Mouse (Mus musculus) kidney, embryonic 15.5 days (tissue): ENCODE measurements around the gene Zfyve27. TPM values are rescaled to one million over a fixed set of nuclear protein-coding genes. Genes with fewer than 3 reads are reported as not detected.
A peak's percentile ranks its signal among the peaks of the same experiment; 100 is the strongest.

Experiments used
- ATAC-seq: fragments of 200-750 bp; cut with Nextera tagmentation; replicated peaks from 2 replicates; pipeline ENCODE4 v1.8.0; 2017; ENCODE audit warnings: moderate TSS enrichment; ENCODE audit not compliant: low FRiP score
- H3K27ac ChIP-seq: fragments of 300-500 bp; sonication (generic); 2 replicates; pipeline ENCODE4 v1.5.1; 2015; ENCODE audit warnings: mild to moderate bottlenecking, inconsistent platforms
- H3K27me3 ChIP-seq: fragments of 300-500 bp; sonication (generic); 2 replicates; pipeline ENCODE4 v1.6.1; 2015; ENCODE audit warnings: inconsistent platforms
- H3K36me3 ChIP-seq: fragments of 300-500 bp; sonication (generic); 2 replicates; pipeline ENCODE4 v1.6.1; 2015; ENCODE audit warnings: inconsistent platforms
- H3K4me1 ChIP-seq: fragments of 300-500 bp; sonication (generic); 2 replicates; pipeline ENCODE4 v1.6.1; 2015; ENCODE audit warnings: inconsistent platforms
- H3K4me2 ChIP-seq: fragments of 300-500 bp; sonication (generic); 2 replicates; pipeline ENCODE4 v1.6.1; 2015; ENCODE audit warnings: moderate library complexity, mild to moderate bottlenecking, inconsistent platforms
- H3K4me3 ChIP-seq: fragments of 300-500 bp; sonication (generic); replicated peaks from 2 replicates; pipeline ENCODE4 v1.5.1; 2015; ENCODE audit warnings: mild to moderate bottlenecking, inconsistent platforms
- H3K9ac ChIP-seq: fragments of 300-500 bp; sonication (generic); 2 replicates; pipeline ENCODE4 v1.6.1; 2015; ENCODE audit warnings: mild to moderate bottlenecking, inconsistent platforms
- H3K9me3 ChIP-seq: fragments of 300-500 bp; sonication (generic); replicated peaks from 2 replicates; pipeline ENCODE4 v1.6.1; 2016; ENCODE audit warnings: inconsistent platforms
- WGBS: fragments of 180-500 bp; shearing (Covaris S2); methylation state at CpG from one replicate; pipeline ENCODE4 v1.1.7; 2015; ENCODE audit warnings: mixed read lengths; 5-methylcytosine and 5-hydroxymethylcytosine counted together
- polyA plus RNA-seq: library from polyadenylated mRNA; unstranded; fragments of >200 nt; fragmentation: Nextera tagmentation; extraction: Ambion mirVana; gene quantifications from 2 replicates; pipeline ENCODE4 v1.2.1, GENCODE M21; 2015

Zfyve27 gene
- polyA plus RNA-seq, 1 experiment from 2014 or later: 29.4 TPM

DNA sequence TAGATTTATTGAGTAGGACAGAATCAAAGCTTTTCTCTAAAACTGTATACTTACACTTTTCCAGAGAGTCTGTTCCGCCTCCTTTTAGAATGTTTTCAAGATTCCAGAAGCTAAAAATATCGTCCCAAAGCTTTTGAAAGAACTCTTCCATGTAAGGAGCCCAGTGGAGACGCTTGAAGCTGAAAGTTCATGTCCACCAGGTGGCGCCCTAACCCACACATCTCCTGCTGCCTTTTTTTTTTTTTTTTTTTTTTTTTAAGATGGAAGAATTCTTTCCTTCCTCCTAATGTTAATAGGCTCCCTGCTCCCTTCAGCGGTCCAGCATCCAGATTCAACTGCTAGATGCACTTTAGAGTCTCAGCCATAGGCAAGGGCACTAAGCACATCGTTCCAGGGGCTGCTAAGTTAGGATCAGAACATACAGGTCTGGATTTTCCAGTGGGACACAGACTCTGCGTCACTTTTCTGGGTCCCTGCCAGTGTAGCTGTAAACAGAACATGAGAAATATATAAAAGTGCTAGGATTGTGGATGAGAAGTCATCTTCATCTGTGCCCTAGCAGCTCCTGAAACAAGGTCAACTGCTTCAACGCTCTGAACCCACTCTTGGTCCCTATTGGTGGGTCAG lies 19.1 kb upstream of the Zfyve27 start:
- ATAC-seq: no peak
- no peak overlapping the region for H3K27ac ChIP-seq
- H3K36me3 ChIP-seq: no peaks in the 10 kb centered on the region
- 27% methylated on average over 8 of the region's 8 CpGs for WGBS
- no peaks in the 10 kb centered on the region for H3K9me3 ChIP-seq
- H3K9ac ChIP-seq: no peak overlapping the region
- peaks cover 10% of the 10 kb centered on the region; the same call in 1 of the 2 replicates for H3K27me3 ChIP-seq
- peaks cover 34% of the 10 kb centered on the region for H3K4me1 ChIP-seq
- no peak overlapping the region for H3K4me3 ChIP-seq
- H3K4me2 ChIP-seq: no peak overlapping the region

DNA sequence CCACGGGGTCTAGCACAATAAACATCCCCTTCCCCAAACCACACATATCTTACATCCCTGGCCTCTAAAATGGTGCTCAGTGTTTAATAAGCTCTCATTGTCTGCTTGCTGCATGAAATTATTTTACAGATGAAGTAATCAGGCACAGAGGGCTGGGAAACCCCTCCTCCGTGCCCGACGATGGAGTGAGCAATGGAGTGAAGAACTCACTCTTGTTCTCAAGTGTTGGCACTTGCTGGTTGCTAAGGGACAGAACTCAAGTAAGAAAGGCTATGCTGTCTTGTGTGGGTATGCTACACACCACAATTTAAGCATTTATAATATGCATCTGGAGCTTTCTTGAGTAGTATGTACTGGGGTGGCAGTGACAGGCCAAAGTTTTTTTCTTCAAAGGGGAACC lies 18.5 kb upstream of the Zfyve27 start:
- H3K27me3 ChIP-seq: peaks cover 10% of the 10 kb centered on the region; the same call in 1 of the 2 replicates
- H3K36me3 ChIP-seq: no peaks in the 10 kb centered on the region
- no peak overlapping the region for H3K4me3 ChIP-seq
- H3K9me3 ChIP-seq: no peaks in the 10 kb centered on the region
- no peak overlapping the region for H3K4me2 ChIP-seq
- H3K9ac ChIP-seq: no peak overlapping the region
- ATAC-seq: no peak
- H3K4me1 ChIP-seq: peaks cover 40% of the 10 kb centered on the region
- WGBS: 61% methylated on average over 4 of the region's 4 CpGs
- no peak overlapping the region for H3K27ac ChIP-seq

DNA sequence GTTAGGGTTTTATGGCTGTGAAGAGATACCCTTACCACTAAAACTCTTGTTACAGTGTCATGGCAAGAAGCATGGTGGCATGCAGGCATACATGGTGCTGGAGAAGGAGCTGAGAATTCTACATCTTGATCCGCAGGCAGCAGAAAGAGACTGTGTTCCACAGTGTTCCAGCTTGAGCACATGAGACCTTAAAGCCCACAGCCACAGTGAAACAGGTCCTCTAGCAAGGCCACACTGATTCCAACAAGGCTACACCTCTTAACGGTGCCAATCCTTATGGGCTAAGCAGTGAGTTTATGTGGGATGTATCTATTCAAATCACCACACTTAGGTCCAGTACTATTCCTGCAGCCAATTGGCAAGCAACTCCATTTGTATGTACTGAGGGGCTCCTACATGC lies 18.0 kb upstream of the Zfyve27 start:
- no peak overlapping the region for H3K4me3 ChIP-seq
- H3K4me1 ChIP-seq: peaks cover 45% of the 10 kb centered on the region
- ATAC-seq: no peak
- 89% methylated on average over 2 of the region's 2 CpGs for WGBS
- peaks cover 2% of the 10 kb centered on the region; the same call in 1 of the 2 replicates for H3K36me3 ChIP-seq
- no peak overlapping the region for H3K4me2 ChIP-seq
- H3K9ac ChIP-seq: no peak overlapping the region
- H3K9me3 ChIP-seq: no peaks in the 10 kb centered on the region
- H3K27ac ChIP-seq: no peak overlapping the region
- peaks cover 10% of the 10 kb centered on the region; the same call in 1 of the 2 replicates for H3K27me3 ChIP-seq

DNA sequence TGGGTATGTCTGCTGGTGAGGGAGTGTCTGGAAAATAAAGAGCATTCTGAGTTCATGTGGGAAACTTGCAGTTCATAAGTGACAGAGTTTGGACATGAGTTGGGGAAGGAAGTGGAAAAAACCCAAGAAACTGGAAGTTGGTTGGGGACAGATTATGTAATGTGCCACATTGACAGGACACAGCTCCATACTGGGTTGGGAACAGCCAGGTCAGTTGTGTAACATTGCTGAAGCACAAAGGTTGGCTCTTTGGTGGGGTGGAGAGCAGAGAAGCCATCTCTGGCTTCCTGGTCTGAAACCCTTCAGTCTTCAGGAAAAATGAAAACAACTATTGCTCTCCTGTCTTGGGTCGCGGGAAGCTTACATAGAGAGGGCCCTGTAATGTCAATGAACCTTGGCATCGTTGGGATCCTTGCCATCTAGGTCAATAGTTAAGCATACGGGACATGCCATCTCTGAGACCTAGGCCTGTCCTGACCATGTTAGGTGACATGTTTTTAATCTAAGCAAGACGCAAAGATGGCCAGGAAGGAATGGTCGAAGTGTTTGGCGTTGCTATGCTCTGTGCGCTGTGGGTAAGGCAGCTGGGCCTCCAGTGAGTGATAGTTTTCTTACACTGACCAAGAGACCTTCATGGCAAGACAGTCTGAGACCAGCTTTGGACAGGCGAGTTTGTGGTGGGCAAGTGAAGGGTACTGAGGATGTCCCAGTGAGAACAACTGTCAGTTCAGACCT lies 17.3 kb upstream of the Zfyve27 start:
- peak overlapping the region; percentile 24; the same call in 1 of the 2 replicates for H3K9ac ChIP-seq
- no peaks in the 10 kb centered on the region for H3K9me3 ChIP-seq
- peaks cover 9% of the 10 kb centered on the region; the same call in 1 of the 2 replicates for H3K36me3 ChIP-seq
- ATAC-seq: no peak
- peaks cover 10% of the 10 kb centered on the region; the same call in 1 of the 2 replicates for H3K27me3 ChIP-seq
- 92% methylated on average over 9 of the region's 9 CpGs for WGBS
- peak overlapping the region; percentile 91 for H3K27ac ChIP-seq
- H3K4me3 ChIP-seq: no peak overlapping the region
- H3K4me2 ChIP-seq: peak overlapping the region; percentile 84
- H3K4me1 ChIP-seq: peaks cover 51% of the 10 kb centered on the region

DNA sequence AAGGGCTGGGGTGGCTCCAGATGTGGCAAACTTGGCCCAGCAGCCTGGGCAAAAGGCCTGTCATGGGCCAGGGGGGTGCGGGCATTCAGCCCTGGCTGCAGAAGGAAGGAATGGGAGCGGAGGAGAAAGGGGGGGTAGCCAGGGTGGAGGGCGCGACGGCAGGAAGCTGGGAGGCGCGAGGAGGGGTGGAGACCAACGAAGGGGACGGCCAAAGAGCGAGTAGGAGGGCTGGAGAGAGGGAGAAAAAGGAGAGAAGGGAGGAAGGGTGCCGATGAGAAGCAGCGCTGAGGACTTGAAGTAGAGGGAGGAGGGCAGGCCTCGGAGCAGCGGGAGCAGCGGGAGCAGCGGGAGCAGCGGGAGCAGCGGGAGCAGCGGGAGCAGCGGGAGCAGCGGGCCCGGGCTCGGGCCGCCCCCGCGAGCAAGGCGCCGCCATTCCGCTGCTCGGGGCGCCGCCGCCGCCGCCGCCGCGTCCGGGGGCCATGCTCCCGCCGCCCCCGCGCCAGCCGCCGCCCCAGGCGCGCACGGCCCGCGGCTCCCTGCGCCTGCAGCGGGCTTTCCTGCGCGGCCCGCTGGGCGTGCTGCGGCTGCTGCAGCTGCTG lies 16.5 kb upstream of the Zfyve27 start, which contains the start of gene Marveld1:
Marveld1 (plus strand) TSS at position 231 of the 599 bp plus-strand sequence.
- WGBS: under 1% methylated on average over 31 of the region's 57 CpGs
- Histone ChIP-seq H3K9me3 (no peaks in the 10 kb centered on the region), H3K4me2 (peak within 1 kb of the TSS; percentile 84), H3K4me3 (peak within 1 kb of the TSS; percentile 73), H3K27ac (peak within 1 kb of the TSS; percentile 91), H3K4me1 (peaks cover 51% of the 10 kb centered on the region), H3K27me3 (peaks cover 10% of the 10 kb centered on the region; the same call in 1 of the 2 replicates), H3K9ac (peak within 1 kb of the TSS; percentile 86), H3K36me3 (peaks cover 9% of the 10 kb centered on the region; the same call in 1 of the 2 replicates)
- ATAC-seq: peak; percentile 62

DNA sequence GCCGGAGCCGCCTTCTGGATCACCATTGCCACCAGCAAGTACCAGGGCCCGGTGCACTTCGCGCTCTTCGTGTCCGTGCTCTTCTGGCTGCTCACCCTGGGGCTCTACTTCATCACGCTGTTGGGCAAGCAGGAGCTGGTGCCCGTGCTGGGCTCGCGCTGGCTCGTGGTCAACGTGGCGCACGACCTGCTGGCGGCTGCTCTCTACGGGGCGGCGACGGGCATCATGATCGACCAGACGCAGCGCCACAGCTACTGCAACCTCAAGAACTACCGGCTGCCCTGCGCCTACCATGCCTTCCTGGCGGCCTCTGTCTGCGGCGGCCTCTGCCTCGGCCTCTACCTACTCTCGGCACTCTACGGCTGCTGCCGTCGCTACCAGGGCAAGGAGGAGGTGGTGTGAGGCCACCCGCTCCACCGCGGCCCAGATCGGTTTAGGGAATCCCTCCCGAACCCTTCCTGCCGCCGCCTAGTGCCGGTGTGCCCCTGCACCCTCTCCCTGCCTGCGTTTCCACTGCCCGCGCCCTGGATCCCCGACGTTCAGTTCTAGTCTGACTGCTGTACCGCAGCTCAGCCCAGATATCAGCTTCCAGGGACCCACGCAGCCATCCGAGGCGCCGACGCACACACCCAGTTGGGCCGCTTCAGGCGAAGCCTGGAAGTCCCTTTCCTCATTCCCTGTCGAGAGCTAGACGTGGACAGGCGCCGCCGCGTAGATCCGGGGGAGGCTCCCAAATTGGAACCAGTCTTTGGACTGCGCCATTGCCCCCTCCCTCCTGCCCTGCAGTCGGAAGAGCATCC lies 15.8 kb upstream of the Zfyve27 start:
- H3K9me3 ChIP-seq: no peaks in the 10 kb centered on the region
- peaks cover 10% of the 10 kb centered on the region; the same call in 1 of the 2 replicates for H3K27me3 ChIP-seq
- H3K4me2 ChIP-seq: peak overlapping the region; percentile 84
- H3K27ac ChIP-seq: peak overlapping the region; percentile 91
- peak overlapping the region; percentile 73 for H3K4me3 ChIP-seq
- peak overlapping the region; percentile 86 for H3K9ac ChIP-seq
- peaks cover 9% of the 10 kb centered on the region; the same call in 1 of the 2 replicates for H3K36me3 ChIP-seq
- ATAC-seq: peak; percentile 26
- under 1% methylated on average over 63 of the region's 63 CpGs for WGBS
- H3K4me1 ChIP-seq: peaks cover 51% of the 10 kb centered on the region

DNA sequence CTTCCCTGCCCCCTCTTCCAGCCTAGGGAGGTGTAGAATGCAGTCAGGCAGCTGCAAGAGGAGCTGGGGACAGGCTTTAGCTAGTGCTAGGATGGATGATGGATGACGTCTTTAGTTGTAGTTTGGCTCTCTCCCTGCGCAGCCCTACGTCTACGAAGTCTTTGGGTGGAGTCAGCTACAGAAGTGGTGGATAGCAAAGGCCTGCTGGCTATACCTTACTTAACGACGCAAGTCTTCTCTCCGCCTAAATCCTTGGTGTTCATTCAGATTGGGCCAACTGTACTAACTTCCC lies 15.2 kb upstream of the Zfyve27 start:
- Histone ChIP-seq H3K9ac (peak overlapping the region; percentile 86), H3K27me3 (peaks cover 10% of the 10 kb centered on the region; the same call in 1 of the 2 replicates), H3K4me1 (peaks cover 51% of the 10 kb centered on the region), H3K4me3 (peak overlapping the region; percentile 73), H3K27ac (peak overlapping the region; percentile 91), H3K4me2 (peak overlapping the region; percentile 84), H3K36me3 (peaks cover 9% of the 10 kb centered on the region; the same call in 1 of the 2 replicates), H3K9me3 (no peaks in the 10 kb centered on the region)
- WGBS: 16% methylated on average over 7 of the region's 7 CpGs
- ATAC-seq: peak; percentile 59

DNA sequence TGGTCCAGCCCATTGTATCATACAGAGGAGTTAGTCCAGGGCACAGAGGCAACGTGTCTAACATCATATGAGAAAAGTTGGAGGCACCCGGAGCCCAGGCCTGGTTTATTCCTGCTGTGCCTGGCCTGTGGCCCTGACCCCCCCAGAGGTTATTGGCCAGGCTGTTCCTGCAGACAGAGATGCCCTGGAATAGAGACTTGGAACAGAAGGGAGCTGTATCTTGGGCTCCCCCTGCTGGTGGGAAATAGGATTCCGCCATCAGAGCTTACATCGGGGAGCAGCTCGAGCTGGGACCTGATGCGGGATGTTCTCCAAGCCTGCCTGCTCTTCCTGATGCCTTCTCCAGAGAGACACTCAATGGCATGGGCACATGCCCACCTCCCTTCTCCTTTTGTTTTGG lies 11.8 kb upstream of the Zfyve27 start:
- H3K4me1 ChIP-seq: peaks cover 39% of the 10 kb centered on the region
- no peak overlapping the region for H3K4me3 ChIP-seq
- 7% methylated on average over 6 of the region's 6 CpGs for WGBS
- no peaks in the 10 kb centered on the region for H3K9me3 ChIP-seq
- no peak overlapping the region for H3K4me2 ChIP-seq
- H3K36me3 ChIP-seq: peaks cover 9% of the 10 kb centered on the region; the same call in 1 of the 2 replicates
- no peak for ATAC-seq
- H3K27ac ChIP-seq: no peak overlapping the region; the same call in 1 of the 2 replicates
- no peak overlapping the region for H3K9ac ChIP-seq
- H3K27me3 ChIP-seq: 0 out of 2 replicates have a peak, but pooled peaks cover 4% of the 10 kb centered on the region

DNA sequence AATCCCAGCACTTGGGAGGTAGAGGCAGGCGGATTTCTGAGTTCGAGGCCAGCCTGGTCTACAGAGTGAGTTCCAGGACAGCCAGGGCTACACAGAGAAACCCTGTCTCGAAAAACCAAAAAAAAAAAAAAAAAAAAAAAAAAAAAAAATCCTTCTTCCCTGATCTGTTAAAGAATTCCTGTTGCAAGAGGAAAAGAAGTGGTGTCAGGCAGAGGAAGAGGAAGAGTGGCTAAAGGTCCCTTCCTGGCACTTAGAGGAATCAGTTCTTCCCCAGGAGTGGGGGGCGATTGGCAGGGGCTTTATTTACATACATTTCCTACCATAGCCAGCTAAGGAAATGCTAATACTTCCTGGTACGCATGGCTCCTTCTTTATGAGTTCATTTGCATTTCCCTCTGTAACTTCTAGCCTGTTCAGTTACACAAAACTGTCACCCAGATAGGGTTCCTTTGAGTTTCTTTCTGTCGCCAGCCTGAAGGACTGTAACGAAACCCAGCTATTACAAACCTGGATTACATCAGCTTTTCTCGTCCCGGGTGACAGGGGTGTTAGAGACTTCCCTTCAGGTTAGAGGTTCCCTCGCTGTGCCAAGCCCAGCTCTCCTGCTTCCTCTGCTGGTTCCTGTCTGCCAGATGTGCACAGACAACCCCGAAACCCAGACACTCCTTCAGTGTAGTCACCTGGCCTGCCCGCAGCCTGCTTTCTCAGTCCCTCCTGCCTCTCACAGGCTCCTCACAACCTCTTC lies 6.1 kb upstream of the Zfyve27 start:
- Histone ChIP-seq H3K27me3 (no peaks in the 10 kb centered on the region), H3K4me3 (no peak overlapping the region), H3K36me3 (no peaks in the 10 kb centered on the region), H3K4me1 (peaks cover 13% of the 10 kb centered on the region; the same call in 1 of the 2 replicates), H3K9me3 (no peaks in the 10 kb centered on the region), H3K27ac (no peak overlapping the region), H3K4me2 (no peak overlapping the region), H3K9ac (no peak overlapping the region)
- WGBS: 57% methylated on average over 12 of the region's 12 CpGs
- ATAC-seq: no peak

DNA sequence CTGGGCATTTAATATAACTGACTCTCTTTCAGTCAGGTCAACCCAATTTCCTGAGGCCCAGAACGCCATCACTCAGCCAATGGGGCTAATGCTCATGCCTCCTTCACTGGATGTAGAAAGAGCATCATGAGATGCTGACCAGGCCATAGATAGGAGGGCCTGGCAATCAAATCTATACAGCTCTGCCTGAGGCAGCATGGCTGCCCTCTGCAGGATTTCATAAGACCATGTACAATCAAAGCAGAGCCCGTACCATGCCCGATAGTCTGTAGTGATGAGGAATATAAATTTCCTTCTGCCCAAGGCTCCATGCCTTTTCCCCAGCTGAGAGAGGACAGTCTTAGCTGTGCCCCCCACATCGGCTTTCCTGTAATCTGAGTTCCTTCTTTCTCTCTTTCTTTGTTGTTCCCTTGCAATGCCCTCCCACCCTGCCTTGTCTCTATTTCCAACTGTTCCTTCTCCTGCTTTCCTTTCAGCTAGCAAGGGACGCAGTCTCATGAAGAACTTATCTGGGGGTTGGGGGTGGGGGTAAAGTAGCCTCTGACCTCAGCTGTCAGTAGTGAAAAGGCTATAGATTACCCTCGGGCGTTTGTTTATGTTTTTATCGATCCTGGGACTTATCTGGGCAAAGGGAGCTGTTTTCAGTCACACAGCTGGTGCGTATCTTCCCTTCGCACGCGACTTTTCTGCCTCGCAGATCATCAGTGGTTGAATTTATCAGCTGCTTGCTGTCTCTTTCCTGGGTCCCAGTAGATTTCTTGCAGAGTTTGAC lies 5.3 kb upstream of the Zfyve27 start:
- H3K9ac ChIP-seq: no peak overlapping the region
- H3K4me3 ChIP-seq: no peak overlapping the region
- no peaks in the 10 kb centered on the region for H3K27me3 ChIP-seq
- no peaks in the 10 kb centered on the region for H3K9me3 ChIP-seq
- WGBS: 29% methylated on average over 13 of the region's 13 CpGs
- no peak overlapping the region for H3K4me2 ChIP-seq
- H3K4me1 ChIP-seq: peaks cover 13% of the 10 kb centered on the region; the same call in 1 of the 2 replicates
- no peak for ATAC-seq
- H3K27ac ChIP-seq: no peak overlapping the region
- no peaks in the 10 kb centered on the region for H3K36me3 ChIP-seq
